Mouse (Mus musculus) liver, postnatal 0 days (tissue): ENCODE results near the gene Dusp18.

Experiments used
- CTCF ChIP-seq: sonication (generic); IDR thresholded peaks from 2 replicates; pipeline ENCODE4 v1.5.1; 2016; ENCODE audit warnings: antibody characterized with exemption, low read depth
- EP300 ChIP-seq: IDR thresholded peaks from 2 replicates; pipeline ENCODE4 v1.6.1; 2016; ENCODE audit warnings: antibody characterized with exemption, low read depth, mild to moderate bottlenecking

- TF ChIP-seq CTCF (no peak), EP300 (no peak)
These were observed 40.1 kb downstream of the Dusp18 start for GRCm38 (mm10) chr11:3935135-3935534.
